Mouse (Mus musculus): ENCODE results near the gene Syn3. TPM values are rescaled to one million over a fixed set of nuclear protein-coding genes. Genes with fewer than 3 reads are reported as not detected.

Gene Syn3
- polyA plus RNA-seq, 1 experiment from 2014 or later, result 44.1 TPM

DNA sequence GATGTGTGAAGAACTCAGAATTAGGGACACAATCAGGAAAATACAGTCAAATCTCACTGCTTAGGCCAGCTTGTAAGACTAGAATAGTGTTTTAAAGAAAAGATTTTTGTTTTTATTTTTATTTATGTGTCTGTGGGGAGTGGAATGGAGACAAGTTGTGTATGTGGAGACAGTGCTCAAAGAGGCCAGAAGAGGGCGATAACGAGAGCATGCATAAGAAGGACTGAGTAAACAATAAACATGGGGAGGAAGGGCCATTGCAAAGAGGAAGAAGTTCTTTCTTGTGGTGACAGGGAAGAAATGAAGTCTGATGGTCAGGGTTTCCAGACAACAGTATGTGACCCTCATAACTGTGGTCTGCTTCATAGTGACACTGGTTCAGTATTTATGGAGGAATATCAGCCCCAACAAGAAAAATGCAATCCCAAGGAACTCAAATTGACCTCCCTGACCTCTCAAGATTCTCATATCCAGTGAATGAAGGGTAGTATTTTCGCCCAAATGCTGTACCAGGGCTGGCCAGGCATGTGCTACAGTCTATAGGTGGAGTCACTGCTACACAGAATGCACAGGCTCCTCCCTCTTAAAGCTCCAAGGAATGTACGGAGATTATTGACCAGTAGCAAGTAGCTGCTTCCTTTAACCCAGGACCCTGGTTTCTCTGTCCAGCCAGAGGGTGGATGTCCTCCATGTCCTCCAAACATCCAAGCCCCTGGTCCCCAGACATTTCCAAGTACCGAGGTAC lies 141.7 kb downstream of the Syn3 start:
- Histone ChIP-seq H3K36me3 (ENCODE audit: control insufficient read depth, insufficient read depth, low read length) (0 out of 2 replicates have a peak, but pooled peaks cover 6% of the 10 kb centered on the region), H3K9me3 (ENCODE audit: control insufficient read depth, low read length) (no peaks in the 10 kb centered on the region), H3K27me3 (ENCODE audit: control insufficient read depth, insufficient read depth, low read length) (no peaks in the 10 kb centered on the region), H3K9ac (replicated peaks; ENCODE audit: low read depth, low read length) (no peak overlapping the region), H3K4me3 (ENCODE audit: low read depth, low read length) (no peak overlapping the region), H3K4me1 (ENCODE audit: control insufficient read depth, insufficient read depth, low read length) (no peaks in the 10 kb centered on the region), H3K4me2 (ENCODE audit: low read depth, low read length) (no peak overlapping the region), H3K27ac (ENCODE audit: low read depth, low read length) (no peak overlapping the region)
- 58% methylated on average over 5 of the region's 5 CpGs for WGBS
- no peak for ATAC-seq (ENCODE audit: low read depth)

DNA sequence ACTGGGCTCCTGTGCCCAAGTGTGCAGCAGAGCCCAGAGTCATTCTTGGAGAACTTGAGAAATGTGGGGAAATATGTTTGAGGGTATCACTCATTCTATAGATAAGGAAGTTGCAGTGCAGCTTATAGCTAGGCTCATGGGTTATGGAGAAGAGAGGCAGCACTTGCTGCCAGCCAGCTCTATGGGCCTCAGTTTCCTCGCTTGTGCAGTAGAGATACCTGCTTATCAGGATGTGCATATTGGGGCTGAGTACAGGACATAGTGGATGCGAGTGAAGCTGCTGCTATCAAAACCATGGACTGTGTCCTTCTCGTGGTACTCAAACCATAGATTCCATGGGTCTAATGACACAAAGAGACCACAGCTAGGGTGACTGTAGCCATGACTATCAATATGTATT lies 146.2 kb downstream of the Syn3 start:
- no peaks in the 10 kb centered on the region for H3K4me1 ChIP-seq (ENCODE audit: control insufficient read depth, insufficient read depth, low read length)
- H3K9me3 ChIP-seq (ENCODE audit: control insufficient read depth, low read length), result no peaks in the 10 kb centered on the region
- no peaks in the 10 kb centered on the region for H3K27me3 ChIP-seq (ENCODE audit: control insufficient read depth, insufficient read depth, low read length)
- H3K9ac ChIP-seq (replicated peaks; ENCODE audit: low read depth, low read length), result no peak overlapping the region
- no peak overlapping the region for H3K27ac ChIP-seq (ENCODE audit: low read depth, low read length)
- 87% methylated on average over 3 of the region's 3 CpGs for WGBS
- no peak for ATAC-seq (ENCODE audit: low read depth)
- 0 out of 2 replicates have a peak, but pooled peaks cover 7% of the 10 kb centered on the region for H3K36me3 ChIP-seq (ENCODE audit: control insufficient read depth, insufficient read depth, low read length)
- H3K4me2 ChIP-seq (ENCODE audit: low read depth, low read length), result no peak overlapping the region
- no peak overlapping the region for H3K4me3 ChIP-seq (ENCODE audit: low read depth, low read length)

DNA sequence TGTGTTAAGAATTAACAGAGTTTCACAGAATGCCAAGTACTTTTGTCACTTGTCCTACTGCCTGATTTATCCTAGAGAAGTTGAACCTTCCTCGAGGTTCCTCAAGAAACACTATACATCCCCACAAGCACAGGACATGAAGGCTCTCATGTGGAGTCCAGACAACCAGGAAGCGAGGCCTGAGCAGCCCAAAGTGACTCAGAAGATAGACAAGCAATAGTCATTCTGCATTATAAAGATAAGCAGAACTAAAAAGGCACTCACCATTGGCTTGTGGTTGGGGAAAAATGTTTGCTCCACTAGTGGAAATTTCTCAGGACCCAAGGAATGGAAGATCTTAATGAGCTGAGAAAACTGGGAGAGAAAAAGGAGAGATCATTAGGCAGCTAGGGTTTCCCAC lies 147.4 kb downstream of the Syn3 start:
- 0 out of 2 replicates have a peak, but pooled peaks cover 7% of the 10 kb centered on the region for H3K36me3 ChIP-seq (ENCODE audit: control insufficient read depth, insufficient read depth, low read length)
- H3K4me3 ChIP-seq (ENCODE audit: low read depth, low read length), result no peak overlapping the region
- H3K9ac ChIP-seq (replicated peaks; ENCODE audit: low read depth, low read length), result no peak overlapping the region
- H3K4me2 ChIP-seq (ENCODE audit: low read depth, low read length), result no peak overlapping the region
- no peaks in the 10 kb centered on the region for H3K9me3 ChIP-seq (ENCODE audit: control insufficient read depth, low read length)
- no peak for ATAC-seq (ENCODE audit: low read depth)
- no peak overlapping the region for H3K27ac ChIP-seq (ENCODE audit: low read depth, low read length)
- 73% methylated on average over 2 of the region's 2 CpGs for WGBS
- no peaks in the 10 kb centered on the region for H3K27me3 ChIP-seq (ENCODE audit: control insufficient read depth, insufficient read depth, low read length)
- no peaks in the 10 kb centered on the region for H3K4me1 ChIP-seq (ENCODE audit: control insufficient read depth, insufficient read depth, low read length)

DNA sequence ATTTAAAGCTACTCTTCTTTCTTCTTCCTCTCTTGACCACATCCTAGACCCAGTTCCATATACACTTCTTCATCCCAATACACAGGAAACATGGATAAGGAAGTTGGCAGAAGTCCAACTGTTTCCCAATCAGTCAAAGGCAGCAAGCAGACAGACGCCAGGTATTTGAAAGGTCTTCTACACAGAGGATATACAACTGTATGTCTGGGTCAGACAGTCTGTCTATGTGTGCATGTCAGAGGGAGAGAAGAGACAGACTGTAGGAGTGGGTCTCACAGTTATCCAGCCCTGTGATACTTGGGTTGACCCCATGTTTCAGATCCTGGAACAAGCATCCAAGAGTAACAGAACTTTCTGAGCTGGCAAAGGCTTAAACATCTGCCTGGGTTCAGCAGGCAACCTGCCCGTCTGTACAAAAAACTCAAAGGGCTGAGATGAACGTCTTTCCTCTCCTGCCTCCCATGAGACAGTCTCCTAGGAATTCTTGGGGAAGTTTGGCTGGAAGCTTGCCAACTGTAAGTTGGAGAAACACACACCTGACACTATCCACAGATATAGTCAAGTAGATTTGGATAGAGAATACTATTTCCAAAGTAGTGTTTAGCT lies 152.4 kb downstream of the Syn3 start:
- 73% methylated on average over 3 of the region's 3 CpGs for WGBS
- peak; percentile 32; the same call in 1 of the 2 replicates for ATAC-seq (ENCODE audit: low read depth)
- no peak overlapping the region for H3K4me2 ChIP-seq (ENCODE audit: low read depth, low read length)
- no peaks in the 10 kb centered on the region for H3K27me3 ChIP-seq (ENCODE audit: control insufficient read depth, insufficient read depth, low read length)
- H3K9ac ChIP-seq (replicated peaks; ENCODE audit: low read depth, low read length), result no peak overlapping the region
- no peaks in the 10 kb centered on the region for H3K36me3 ChIP-seq (ENCODE audit: control insufficient read depth, insufficient read depth, low read length)
- 0 out of 2 replicates have a peak, but pooled peaks cover 5% of the 10 kb centered on the region for H3K4me1 ChIP-seq (ENCODE audit: control insufficient read depth, insufficient read depth, low read length)
- no peak overlapping the region for H3K4me3 ChIP-seq (ENCODE audit: low read depth, low read length)
- H3K27ac ChIP-seq (ENCODE audit: low read depth, low read length), result no peak overlapping the region
- H3K9me3 ChIP-seq (ENCODE audit: control insufficient read depth, low read length), result no peaks in the 10 kb centered on the region

DNA sequence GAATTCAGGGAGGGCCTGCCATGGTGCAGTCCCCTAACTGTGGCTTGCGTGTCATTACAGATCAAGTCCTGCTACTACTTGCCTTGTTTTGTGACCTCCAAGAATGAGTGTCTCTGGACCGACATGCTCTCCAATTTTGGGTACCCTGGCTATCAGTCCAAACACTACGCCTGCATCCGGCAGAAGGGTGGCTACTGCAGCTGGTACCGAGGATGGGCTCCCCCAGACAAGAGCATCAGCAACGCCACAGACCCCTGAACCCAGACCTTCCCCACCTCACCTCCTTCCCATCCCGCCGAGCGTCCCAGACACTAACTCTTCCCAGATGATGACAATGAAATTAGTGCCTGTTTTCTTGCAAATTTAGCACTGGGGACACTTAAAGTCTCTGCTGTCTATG lies 153.1 kb downstream of the Syn3 start:
- 94% methylated on average over 9 of the region's 9 CpGs for WGBS
- Histone ChIP-seq H3K27ac (ENCODE audit: low read depth, low read length) (no peak overlapping the region), H3K4me2 (ENCODE audit: low read depth, low read length) (no peak overlapping the region), H3K27me3 (ENCODE audit: control insufficient read depth, insufficient read depth, low read length) (no peaks in the 10 kb centered on the region), H3K36me3 (ENCODE audit: control insufficient read depth, insufficient read depth, low read length) (no peaks in the 10 kb centered on the region), H3K9me3 (ENCODE audit: control insufficient read depth, low read length) (no peaks in the 10 kb centered on the region), H3K9ac (replicated peaks; ENCODE audit: low read depth, low read length) (no peak overlapping the region), H3K4me1 (ENCODE audit: control insufficient read depth, insufficient read depth, low read length) (0 out of 2 replicates have a peak, but pooled peaks cover 5% of the 10 kb centered on the region), H3K4me3 (ENCODE audit: low read depth, low read length) (no peak overlapping the region)
- no peak for ATAC-seq (ENCODE audit: low read depth)

DNA sequence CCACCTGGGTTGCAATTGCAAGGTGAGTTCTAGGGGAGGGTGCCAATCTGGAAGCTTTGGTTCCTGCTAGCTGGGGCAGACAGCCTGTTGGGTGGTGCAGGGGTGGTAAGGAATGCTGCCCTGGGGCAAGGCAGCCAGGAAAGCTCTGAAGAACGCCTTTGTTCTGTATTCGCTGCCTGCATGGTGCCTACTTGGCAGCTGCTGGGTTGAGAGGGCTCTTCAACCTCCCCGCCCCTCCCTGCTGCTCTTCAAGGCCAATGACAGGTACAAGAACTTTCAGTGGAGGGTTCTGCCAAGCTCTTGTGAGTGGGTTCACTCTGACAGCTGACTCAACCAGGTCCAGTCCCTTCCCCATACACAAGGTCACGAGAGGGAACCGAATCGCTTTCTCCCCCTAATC lies 154.0 kb downstream of the Syn3 start:
- Histone ChIP-seq H3K4me1 (ENCODE audit: control insufficient read depth, insufficient read depth, low read length) (0 out of 2 replicates have a peak, but pooled peaks cover 5% of the 10 kb centered on the region), H3K27me3 (ENCODE audit: control insufficient read depth, insufficient read depth, low read length) (no peaks in the 10 kb centered on the region), H3K4me3 (ENCODE audit: low read depth, low read length) (no peak overlapping the region), H3K4me2 (ENCODE audit: low read depth, low read length) (no peak overlapping the region), H3K9ac (replicated peaks; ENCODE audit: low read depth, low read length) (no peak overlapping the region), H3K27ac (ENCODE audit: low read depth, low read length) (no peak overlapping the region), H3K36me3 (ENCODE audit: control insufficient read depth, insufficient read depth, low read length) (no peaks in the 10 kb centered on the region), H3K9me3 (ENCODE audit: control insufficient read depth, low read length) (no peaks in the 10 kb centered on the region)
- no peak for ATAC-seq (ENCODE audit: low read depth)
- WGBS, result 84% methylated on average over 6 of the region's 6 CpGs

DNA sequence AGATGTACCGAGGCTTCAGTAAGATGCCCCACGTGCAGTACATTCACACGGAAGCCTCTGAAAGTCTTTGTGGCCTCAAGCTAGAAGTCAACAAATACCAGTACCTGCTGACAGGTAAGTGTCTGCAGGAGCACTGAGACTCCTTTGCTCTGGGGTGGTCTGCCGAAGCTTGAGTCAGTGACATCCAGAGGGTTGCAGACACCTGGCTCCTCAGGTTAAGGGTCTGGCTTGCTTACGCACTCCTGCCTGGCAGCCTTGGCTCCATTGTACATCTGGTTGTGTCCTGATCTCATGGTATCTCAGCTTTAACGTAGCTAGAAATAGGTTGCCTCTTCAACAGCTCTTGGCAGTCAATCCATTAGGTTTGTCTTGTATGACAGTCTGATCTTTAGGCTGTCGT lies 154.8 kb downstream of the Syn3 start:
- Histone ChIP-seq H3K4me1 (ENCODE audit: control insufficient read depth, insufficient read depth, low read length) (0 out of 2 replicates have a peak, but pooled peaks cover 5% of the 10 kb centered on the region), H3K9me3 (ENCODE audit: control insufficient read depth, low read length) (no peaks in the 10 kb centered on the region), H3K9ac (replicated peaks; ENCODE audit: low read depth, low read length) (no peak overlapping the region), H3K36me3 (ENCODE audit: control insufficient read depth, insufficient read depth, low read length) (no peaks in the 10 kb centered on the region), H3K4me3 (ENCODE audit: low read depth, low read length) (no peak overlapping the region), H3K27ac (ENCODE audit: low read depth, low read length) (no peak overlapping the region), H3K27me3 (ENCODE audit: control insufficient read depth, insufficient read depth, low read length) (no peaks in the 10 kb centered on the region), H3K4me2 (ENCODE audit: low read depth, low read length) (no peak overlapping the region)
- no peak for ATAC-seq (ENCODE audit: low read depth)
- 92% methylated on average over 7 of the region's 7 CpGs for WGBS

DNA sequence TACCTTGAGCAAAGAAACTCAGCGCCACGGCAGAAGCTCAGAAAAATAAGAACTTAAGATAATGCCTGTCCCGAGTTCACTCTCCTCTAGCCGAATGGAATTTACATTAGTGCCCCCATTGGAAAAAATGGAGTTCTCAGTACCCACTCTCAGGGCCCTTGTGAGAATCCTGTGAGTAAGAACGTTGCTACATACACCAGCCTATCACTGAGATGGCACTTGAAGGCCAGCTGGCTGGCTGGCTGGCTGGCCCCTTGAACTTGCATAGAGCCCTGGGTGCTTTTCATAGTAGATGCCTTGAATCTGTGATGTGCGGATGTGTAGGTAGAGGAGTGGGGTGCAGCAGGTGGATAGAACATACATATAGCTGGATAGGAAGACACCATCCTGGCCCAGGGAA lies 155.3 kb downstream of the Syn3 start:
- WGBS, result 92% methylated on average over 6 of the region's 6 CpGs
- Histone ChIP-seq H3K27ac (ENCODE audit: low read depth, low read length) (no peak overlapping the region), H3K4me3 (ENCODE audit: low read depth, low read length) (no peak overlapping the region), H3K9ac (replicated peaks; ENCODE audit: low read depth, low read length) (no peak overlapping the region), H3K4me1 (ENCODE audit: control insufficient read depth, insufficient read depth, low read length) (0 out of 2 replicates have a peak, but pooled peaks cover 5% of the 10 kb centered on the region), H3K9me3 (ENCODE audit: control insufficient read depth, low read length) (no peaks in the 10 kb centered on the region), H3K27me3 (ENCODE audit: control insufficient read depth, insufficient read depth, low read length) (no peaks in the 10 kb centered on the region), H3K4me2 (ENCODE audit: low read depth, low read length) (no peak overlapping the region), H3K36me3 (ENCODE audit: control insufficient read depth, insufficient read depth, low read length) (no peaks in the 10 kb centered on the region)
- ATAC-seq (ENCODE audit: low read depth), result no peak

DNA sequence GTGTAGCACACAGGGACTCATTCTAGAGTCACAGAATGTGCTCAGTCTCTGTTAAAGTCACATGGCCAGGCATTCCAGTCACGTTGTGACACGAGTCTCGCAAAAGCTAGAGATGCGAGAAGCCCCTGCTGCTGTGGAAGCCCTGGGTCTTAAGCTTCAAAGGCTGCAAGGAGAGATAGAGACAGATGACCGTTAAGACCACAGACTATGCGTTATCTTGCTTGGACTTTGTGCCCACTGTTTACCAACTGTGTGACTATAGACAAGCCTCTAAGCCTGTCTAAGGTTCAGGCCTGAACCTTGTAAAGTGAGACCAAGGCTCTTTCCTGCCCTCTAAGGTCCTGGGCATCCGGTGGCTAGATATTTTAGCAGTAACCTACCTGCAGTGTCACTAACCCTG lies 156.0 kb downstream of the Syn3 start:
- no peak overlapping the region for H3K9ac ChIP-seq (replicated peaks; ENCODE audit: low read depth, low read length)
- H3K4me3 ChIP-seq (ENCODE audit: low read depth, low read length), result no peak overlapping the region
- H3K4me1 ChIP-seq (ENCODE audit: control insufficient read depth, insufficient read depth, low read length), result 0 out of 2 replicates have a peak, but pooled peaks cover 5% of the 10 kb centered on the region
- H3K27me3 ChIP-seq (ENCODE audit: control insufficient read depth, insufficient read depth, low read length), result no peaks in the 10 kb centered on the region
- no peaks in the 10 kb centered on the region for H3K9me3 ChIP-seq (ENCODE audit: control insufficient read depth, low read length)
- no peaks in the 10 kb centered on the region for H3K36me3 ChIP-seq (ENCODE audit: control insufficient read depth, insufficient read depth, low read length)
- ATAC-seq (ENCODE audit: low read depth), result no peak
- no peak overlapping the region for H3K27ac ChIP-seq (ENCODE audit: low read depth, low read length)
- H3K4me2 ChIP-seq (ENCODE audit: low read depth, low read length), result no peak overlapping the region
- 65% methylated on average over 7 of the region's 7 CpGs for whole genome bisulfite sequencing
